Mouse (Mus musculus): ENCODE data around the gene Celf5.

Gene Celf5

DNA sequence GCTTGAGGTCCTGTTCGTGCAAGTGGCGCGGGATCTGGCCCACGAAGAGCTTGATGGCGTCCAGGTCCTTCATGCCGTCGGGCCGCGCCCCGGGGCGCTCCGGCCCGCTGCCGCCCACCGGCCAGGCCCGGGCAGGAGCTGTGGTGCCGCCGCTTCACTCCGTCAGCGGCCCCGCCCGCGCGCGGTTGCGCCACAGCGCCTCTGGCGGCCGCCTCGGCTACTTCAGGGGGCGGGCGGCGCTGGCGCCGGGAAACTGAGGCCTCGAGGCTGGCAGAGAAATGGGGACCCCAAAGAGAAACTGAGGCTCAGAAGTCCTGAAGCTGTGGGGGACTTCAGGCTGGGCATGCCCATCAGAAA lies at the start of gene Celf5:
Celf5 (minus strand) TSS at position 177 of the 357 bp plus-strand sequence.
- peak; percentile 24 for DNase-seq (ENCODE audit: low spot score)

DNA sequence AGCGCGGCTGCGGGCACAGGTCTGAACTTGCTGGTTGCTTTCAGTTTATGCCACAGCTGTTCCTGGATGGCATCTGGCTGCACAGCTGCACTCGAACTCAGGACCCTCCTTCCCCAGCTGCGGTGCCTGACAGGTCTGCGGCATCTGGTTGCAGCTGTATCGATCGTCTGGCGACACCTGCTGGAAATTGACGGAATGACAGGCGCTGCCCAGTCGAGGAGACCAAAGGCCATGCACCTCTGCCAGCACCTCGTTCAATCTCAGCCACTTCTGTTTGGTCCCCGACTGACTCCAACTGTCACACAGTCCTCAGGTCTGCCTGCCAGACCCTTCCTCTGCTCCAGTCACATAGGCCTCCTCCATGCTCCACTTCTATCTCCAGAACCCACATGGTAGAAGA lies 44.3 kb upstream of the Celf5 start:
- DNase-seq (ENCODE audit: low spot score): peak; percentile 87

GRCm38 (mm10) chr10:81525017-81525694 lies 42.6 kb upstream of the Celf5 start:
- no peak for DNase-seq (ENCODE audit: low spot score)

DNA sequence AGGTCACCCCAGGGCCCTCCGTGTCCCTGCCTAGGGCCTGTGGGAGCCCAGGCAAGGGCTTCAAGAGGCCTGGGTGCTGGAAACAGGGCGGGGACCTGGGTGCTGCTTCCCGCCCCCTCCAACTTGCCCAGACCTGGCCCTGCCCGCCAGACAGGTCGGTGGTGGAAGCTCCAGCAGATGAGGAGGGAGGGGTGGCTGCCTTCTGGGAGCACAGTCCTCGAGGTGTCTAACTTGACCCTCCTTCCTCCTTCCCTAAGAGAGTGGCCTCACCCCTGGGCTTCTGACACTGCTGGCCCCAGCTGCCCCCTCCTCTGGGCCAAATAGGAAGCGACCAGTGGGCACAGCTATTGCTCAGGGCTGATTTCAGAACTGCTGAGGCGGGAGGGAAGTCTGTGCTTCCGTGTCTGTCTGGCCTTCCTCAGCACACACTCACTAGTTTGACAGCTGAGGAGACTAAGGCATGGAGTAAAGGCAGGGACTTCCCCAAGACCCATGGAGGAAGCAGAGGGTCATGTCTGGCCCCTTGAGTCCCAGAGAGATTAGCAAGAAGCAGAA lies 41.6 kb upstream of the Celf5 start, which contains the start of gene Gna15:
Gna15 (minus strand) TSS at position 175 of the 555 bp plus-strand sequence.
- DNase-seq (ENCODE audit: low spot score): peak; percentile 42

DNA sequence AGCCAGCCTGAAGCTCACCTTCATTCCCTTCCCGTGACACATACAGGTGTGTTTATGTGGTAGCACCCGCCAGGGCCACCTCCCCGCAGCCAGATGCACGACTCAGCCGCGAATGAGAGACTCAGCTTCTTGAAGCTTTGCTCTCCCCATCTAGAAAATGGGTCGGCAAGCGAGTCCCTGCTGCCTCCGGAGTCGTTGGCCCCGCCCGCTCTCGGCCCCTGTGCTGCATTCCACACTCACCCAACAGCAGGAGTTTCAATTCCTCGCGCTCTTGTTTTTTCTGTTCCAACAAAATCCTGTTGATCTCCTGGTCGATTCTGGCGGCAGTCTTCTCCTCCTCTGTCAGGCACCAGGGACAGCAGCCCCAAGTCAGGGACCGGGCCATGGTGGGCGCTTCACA lies 41.1 kb upstream of the Celf5 start:
- no peak for DNase-seq (ENCODE audit: low spot score)

DNA sequence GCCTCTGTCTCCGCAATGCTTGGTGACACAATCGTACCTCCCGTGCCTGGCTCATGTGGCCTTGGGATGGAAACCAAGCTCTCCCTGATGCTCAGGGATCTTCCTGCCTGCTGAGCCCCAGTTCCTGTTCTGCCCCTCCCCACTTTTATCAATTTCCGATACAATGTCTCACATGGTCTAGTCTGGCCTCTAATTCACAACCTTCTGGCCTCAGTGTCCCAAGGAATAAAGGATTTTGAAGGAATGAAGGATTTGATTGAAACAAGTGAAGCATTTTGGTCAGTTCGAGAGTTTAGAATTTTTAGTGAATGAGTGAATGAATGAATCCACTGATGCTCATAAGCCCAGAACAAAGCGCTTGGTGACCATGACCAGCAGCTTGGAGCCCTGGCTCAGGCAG lies 40.6 kb upstream of the Celf5 start:
- DNase-seq (ENCODE audit: low spot score): no peak

GRCm38 (mm10) chr10:81519978-81520365 lies 37.5 kb upstream of the Celf5 start:
- no peak for DNase-seq (ENCODE audit: low spot score)

DNA sequence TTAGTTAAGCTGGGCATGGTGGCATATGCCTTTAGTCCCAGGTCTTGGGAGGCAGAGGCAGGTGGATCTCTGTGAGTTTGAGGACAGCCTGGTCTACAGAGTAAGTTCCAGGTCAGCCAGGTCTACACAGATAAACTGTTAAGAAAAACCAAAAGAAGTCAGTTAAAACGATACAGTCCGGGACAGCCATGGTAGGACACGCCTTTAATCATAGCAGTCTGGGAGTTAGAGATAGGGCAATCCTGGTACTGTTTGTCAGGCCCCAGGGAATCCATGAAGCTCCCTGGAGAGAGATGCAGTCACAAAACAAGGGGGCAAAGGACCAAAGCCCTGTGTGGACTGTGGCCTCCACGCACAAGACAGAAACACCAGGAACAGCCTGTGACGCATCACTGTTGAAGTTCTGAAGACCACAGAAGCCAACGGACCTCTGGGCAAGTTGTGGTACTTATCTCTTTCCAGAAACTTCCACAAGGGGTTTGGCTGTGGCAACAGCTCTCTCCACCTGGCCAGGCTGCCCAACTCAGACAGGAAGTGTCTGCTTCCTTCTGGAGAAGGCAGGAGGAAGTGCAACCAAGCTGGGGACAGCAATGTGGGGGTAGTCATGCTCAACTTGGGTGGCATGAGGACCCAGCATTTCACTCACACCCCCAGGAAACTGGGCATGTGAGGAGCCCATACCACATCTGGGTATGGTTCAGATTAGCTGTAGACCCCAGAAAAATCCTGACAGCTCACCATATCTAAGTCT lies 36.9 kb upstream of the Celf5 start:
- no peak for DNase-seq (ENCODE audit: low spot score)

GRCm38 (mm10) chr10:81518546-81518945 lies 36.0 kb upstream of the Celf5 start:
- peak; percentile 71 for DNase-seq (ENCODE audit: low spot score)

GRCm38 (mm10) chr10:81517227-81517626 lies 34.7 kb upstream of the Celf5 start:
- no peak for DNase-seq (ENCODE audit: low spot score)

GRCm38 (mm10) chr10:81513798-81514197 lies 31.3 kb upstream of the Celf5 start:
- DNase-seq (ENCODE audit: low spot score): no peak

DNA sequence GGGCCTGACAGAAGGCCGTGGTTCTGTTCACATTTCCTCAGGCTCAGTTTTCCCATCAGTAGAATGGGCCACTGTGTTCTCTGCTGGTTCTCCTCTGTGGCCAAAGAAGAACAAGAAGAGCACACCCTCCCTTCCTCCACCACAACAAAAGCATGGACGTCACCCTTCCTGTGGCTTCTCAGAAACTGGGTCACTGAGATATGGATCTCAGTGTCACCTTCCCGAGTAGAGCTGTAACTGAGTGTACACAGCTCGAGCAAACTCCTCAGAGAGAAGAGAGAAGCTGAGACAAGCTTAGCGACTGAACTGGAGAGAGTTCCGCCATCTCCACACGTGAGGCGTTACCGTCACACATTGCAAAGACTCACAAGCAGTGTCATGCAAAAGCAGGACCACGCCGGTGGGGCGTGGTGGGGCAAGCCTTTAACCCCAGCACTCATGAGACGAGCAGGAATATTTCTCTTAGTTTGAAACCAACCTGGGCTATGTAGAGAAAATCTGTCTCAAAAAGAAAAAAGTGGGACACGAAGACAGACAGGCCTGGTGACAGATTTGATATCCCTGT lies 27.8 kb upstream of the Celf5 start:
- no peak for DNase-seq (ENCODE audit: low spot score)

- DNase-seq (ENCODE audit: low spot score): no peak
These were observed 25.4 kb upstream of the Celf5 start for GRCm38 (mm10) chr10:81507691-81508489.

DNA sequence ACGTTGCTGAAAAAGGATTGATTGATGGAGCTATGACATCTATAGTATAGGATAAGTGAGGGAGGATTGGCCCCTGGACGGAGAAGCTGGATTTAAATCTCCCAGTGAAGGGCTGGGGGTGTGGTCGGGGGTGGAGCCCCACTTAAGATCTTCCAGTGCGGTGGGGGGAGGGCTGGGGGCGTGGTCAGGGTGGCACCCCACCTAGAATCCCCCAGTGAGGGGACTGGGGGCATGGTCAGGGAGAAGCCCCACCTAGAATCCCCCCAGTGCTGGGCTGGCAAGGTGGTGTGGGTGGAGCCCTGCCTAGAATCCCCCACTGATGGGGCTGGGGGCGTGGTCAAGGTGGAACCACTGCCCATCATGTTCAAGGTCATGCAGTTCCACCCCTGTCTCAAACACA lies 24.6 kb upstream of the Celf5 start:
- DNase-seq (ENCODE audit: low spot score): no peak

- no peak for DNase-seq (ENCODE audit: low spot score)
These were observed 22.6 kb upstream of the Celf5 start for GRCm38 (mm10) chr10:81505016-81505664.

DNA sequence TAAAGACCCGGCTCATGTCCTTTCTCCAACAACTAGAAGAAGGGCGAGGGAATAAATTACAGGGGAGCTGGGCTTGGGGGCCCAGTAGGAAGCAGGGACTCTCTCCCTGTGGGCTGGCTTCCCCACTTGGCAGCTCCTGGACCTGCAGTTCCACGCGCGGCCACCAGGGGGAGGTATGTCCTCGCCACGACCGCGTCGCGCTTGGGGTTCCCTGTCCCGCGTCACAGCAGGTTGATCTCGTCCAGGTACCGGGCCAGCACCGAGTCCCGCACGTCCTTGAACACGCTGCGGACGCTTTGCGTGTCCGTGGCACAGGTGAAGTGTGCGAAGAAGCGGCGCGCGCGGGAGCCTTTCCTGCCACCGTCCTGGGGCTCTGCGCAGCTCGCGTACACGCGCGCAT lies 20.1 kb upstream of the Celf5 start:
- peak; percentile 88 for DNase-seq (ENCODE audit: low spot score)

DNA sequence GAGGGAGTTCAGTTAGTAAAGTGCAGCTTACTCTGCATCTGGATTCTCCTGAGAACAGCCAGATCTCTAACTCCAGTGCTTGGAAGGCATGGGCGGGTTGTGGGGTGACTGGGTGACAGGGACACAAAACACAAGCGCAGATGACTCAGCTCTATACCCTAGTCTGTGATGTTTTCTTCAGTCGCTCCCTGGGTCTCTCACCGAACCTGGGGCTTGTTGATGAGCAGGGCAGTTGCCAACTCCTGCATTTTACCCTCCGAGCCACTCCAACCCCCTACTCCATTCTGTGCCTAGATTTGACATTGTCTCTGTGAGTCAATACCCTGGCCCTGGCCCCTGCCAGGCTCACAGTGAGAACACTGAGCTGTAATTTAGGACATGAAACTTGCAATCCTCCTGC lies 19.4 kb upstream of the Celf5 start:
- no peak for DNase-seq (ENCODE audit: low spot score)

DNA sequence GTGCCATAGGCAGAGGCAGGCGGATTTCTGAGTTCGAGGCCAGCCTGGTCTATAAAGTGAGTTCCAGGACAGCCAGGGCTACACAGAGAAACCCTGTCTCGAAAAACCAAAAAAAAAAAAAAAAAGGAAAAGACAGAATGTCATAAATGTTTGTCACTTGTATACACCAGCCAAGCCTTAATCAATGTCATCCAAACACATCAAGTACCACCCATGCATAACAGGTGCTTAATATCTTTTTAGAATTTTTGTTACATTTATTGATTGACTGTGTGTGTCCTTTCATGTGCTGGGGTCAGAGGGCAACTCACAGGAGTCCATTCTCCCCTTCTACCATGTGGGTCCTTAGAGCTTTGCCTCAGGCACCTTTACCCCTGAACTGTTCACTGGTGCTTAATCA lies 17.5 kb upstream of the Celf5 start, which contains the start of gene S1pr4:
S1pr4 (minus strand) TSS at position 101 of the 400 bp plus-strand sequence.
- DNase-seq (ENCODE audit: low spot score): no peak

GRCm38 (mm10) chr10:81499250-81499901 lies 16.9 kb upstream of the Celf5 start:
- DNase-seq (ENCODE audit: low spot score): peak; percentile 86

GRCm38 (mm10) chr10:81498316-81499249 lies 16.1 kb upstream of the Celf5 start:
- no peak for DNase-seq (ENCODE audit: low spot score)

All from lung, postnatal 25 days (tissue).